Mouse (Mus musculus) liver, postnatal 0 days (tissue): ENCODE measurements around the gene Siah3. TPM values are rescaled to one million over a fixed set of nuclear protein-coding genes. Genes with fewer than 3 reads are reported as not detected.

Source experiments
- ATAC-seq: fragments of 200-750 bp; cut with Nextera tagmentation; 2 replicates; pipeline ENCODE4 v1.8.0; 2017; ENCODE audit warnings: mild to moderate bottlenecking, moderate library complexity
- DNase-seq: peaks from one replicate; pipeline ENCODE4 v3.0.0-alpha.2; 2016
- H3K27ac ChIP-seq: fragments of 300-500 bp; sonication (generic); 2 replicates; pipeline ENCODE4 v1.5.1; 2014; ENCODE audit warnings: antibody characterized with exemption, moderate library complexity, mild to moderate bottlenecking, low read depth
- H3K27me3 ChIP-seq: fragments of 300-500 bp; sonication (generic); 2 replicates; pipeline ENCODE4 v1.6.1; 2014; ENCODE audit warnings: low read length, control low read depth, mixed read lengths; ENCODE audit not compliant: insufficient read depth
- H3K36me3 ChIP-seq: fragments of 300-500 bp; sonication (generic); replicated peaks from 2 replicates; pipeline ENCODE4 v1.6.1; 2014; ENCODE audit warnings: mild to moderate bottlenecking, control low read depth, low read length, moderate library complexity, mixed read lengths; ENCODE audit not compliant: insufficient read depth
- H3K4me1 ChIP-seq: fragments of 300-500 bp; sonication (generic); 2 replicates; pipeline ENCODE4 v1.6.1; 2014; ENCODE audit warnings: antibody characterized with exemption, mild to moderate bottlenecking, control low read depth; ENCODE audit not compliant: insufficient read depth
- H3K4me2 ChIP-seq: fragments of 300-500 bp; sonication (generic); 2 replicates; pipeline ENCODE4 v1.6.1; 2014; ENCODE audit warnings: low read depth, mild to moderate bottlenecking, low read length, moderate library complexity, mixed read lengths
- H3K4me3 ChIP-seq: fragments of 300-500 bp; sonication (generic); 2 replicates; pipeline ENCODE4 v1.5.1; 2014; ENCODE audit warnings: low read depth, low read length
- H3K9ac ChIP-seq: fragments of 300-500 bp; sonication (generic); replicated peaks from 2 replicates; pipeline ENCODE4 v1.6.1; 2014; ENCODE audit warnings: mild to moderate bottlenecking, moderate library complexity
- H3K9me3 ChIP-seq: fragments of 300-500 bp; sonication (generic); 2 replicates; pipeline ENCODE4 v1.6.1; 2016; ENCODE audit warnings: mild to moderate bottlenecking, control low read depth, low read length, mixed read lengths
- CTCF ChIP-seq: sonication (generic); IDR thresholded peaks from 2 replicates; pipeline ENCODE4 v1.5.1; 2016; ENCODE audit warnings: antibody characterized with exemption, low read depth
- EP300 ChIP-seq: IDR thresholded peaks from 2 replicates; pipeline ENCODE4 v1.6.1; 2016; ENCODE audit warnings: antibody characterized with exemption, low read depth, mild to moderate bottlenecking
- WGBS: fragments of 180-500 bp; shearing (Covaris S2); extraction: QIAGEN DNeasy Blood & Tissue Kit; methylation state at CpG from one replicate; pipeline ENCODE4 v1.1.7; 2014; ENCODE audit not compliant: insufficient replicate concordance; 5-methylcytosine and 5-hydroxymethylcytosine counted together
- polyA plus RNA-seq: library from polyadenylated mRNA; unstranded; fragments of >200 nt; fragmentation: Nextera tagmentation; extraction: Ambion mirVana; gene quantifications from 2 replicates; pipeline ENCODE4 v1.2.1, GENCODE M21; 2015

The Siah3 gene
- polyA plus RNA-seq, 1 experiment from 2014 or later: 0.02 TPM

GRCm38 (mm10) chr14:75453906-75454305 is 1.9 kb upstream of the Siah3 start:
- Histone ChIP-seq H3K36me3 (no peaks in the 10 kb centered on the region), H3K27ac (no peak overlapping the region), H3K27me3 (peaks cover 25% of the 10 kb centered on the region), H3K4me2 (no peak overlapping the region), H3K9ac (no peak overlapping the region), H3K4me1 (peaks cover 4% of the 10 kb centered on the region; the same call in 1 of the 2 replicates), H3K9me3 (no peaks in the 10 kb centered on the region), H3K4me3 (no peak overlapping the region)
- TF ChIP-seq EP300 (no peak), CTCF (no peak)
- peak; percentile 80 for ATAC-seq
- DNase-seq: no peak
- 89% methylated on average over 4 of the region's 4 CpGs for WGBS

DNA sequence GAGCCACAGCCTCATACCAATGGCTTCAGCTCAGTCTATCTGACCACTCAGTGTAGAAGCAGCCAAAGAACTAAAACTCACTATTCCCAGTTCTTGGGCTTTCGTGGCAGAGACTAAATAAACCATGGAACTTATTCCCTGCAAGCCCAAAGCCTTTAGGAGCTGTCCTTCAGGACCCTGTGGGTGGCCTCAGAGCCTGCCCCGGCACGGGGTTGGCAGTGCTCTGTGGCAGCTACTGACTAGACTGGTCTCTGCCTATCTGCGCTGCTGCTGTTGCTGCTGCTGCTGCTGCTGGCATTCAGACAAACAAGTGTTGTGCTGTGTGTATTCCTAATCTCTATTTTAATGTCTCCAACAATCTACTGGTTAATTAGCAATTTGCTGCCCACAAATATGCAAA is 1.1 kb upstream of the Siah3 start:
- H3K36me3 ChIP-seq: no peaks in the 10 kb centered on the region
- peaks cover 4% of the 10 kb centered on the region; the same call in 1 of the 2 replicates for H3K4me1 ChIP-seq
- H3K4me3 ChIP-seq: no peak overlapping the region
- H3K4me2 ChIP-seq: no peak overlapping the region
- no peak overlapping the region for H3K27ac ChIP-seq
- peak; percentile 47 for DNase-seq
- WGBS: 20% methylated on average over 4 of the region's 4 CpGs
- no peaks in the 10 kb centered on the region for H3K9me3 ChIP-seq
- H3K27me3 ChIP-seq: peaks cover 25% of the 10 kb centered on the region
- H3K9ac ChIP-seq: no peak overlapping the region
- ATAC-seq: 0 out of 2 replicates have a peak, but pooled peaks have one; percentile 35
- TF ChIP-seq CTCF (no peak), EP300 (no peak)

- H3K27me3 ChIP-seq: peaks cover 25% of the 10 kb centered on the region
- no peak overlapping the region for H3K4me3 ChIP-seq
- TF ChIP-seq CTCF: no peak
- TF ChIP-seq EP300: no peak
- no peak overlapping the region for H3K4me2 ChIP-seq
- H3K4me1 ChIP-seq: peaks cover 4% of the 10 kb centered on the region; the same call in 1 of the 2 replicates
- no peak overlapping the region for H3K9ac ChIP-seq
- no peak for ATAC-seq
- H3K9me3 ChIP-seq: no peaks in the 10 kb centered on the region
- H3K27ac ChIP-seq: no peak overlapping the region
- no peak for DNase-seq
- no peaks in the 10 kb centered on the region for H3K36me3 ChIP-seq
- 35% methylated on average over 3 of the region's 3 CpGs for WGBS
These were observed 430 bp upstream of the Siah3 start for GRCm38 (mm10) chr14:75455361-75455742.

- no peaks in the 10 kb centered on the region for H3K9me3 ChIP-seq
- DNase-seq: no peak
- ATAC-seq: no peak
- WGBS: 9% methylated on average over 13 of the region's 13 CpGs
- no peak overlapping the region for H3K27ac ChIP-seq
- H3K4me2 ChIP-seq: peak overlapping the region; percentile 62
- TF ChIP-seq EP300 (no peak), CTCF (peak; percentile 32; the same call in 1 of the 2 replicates)
- peaks cover 4% of the 10 kb centered on the region; the same call in 1 of the 2 replicates for H3K4me1 ChIP-seq
- no peaks in the 10 kb centered on the region for H3K36me3 ChIP-seq
- peak overlapping the region; percentile 20; the same call in 1 of the 2 replicates for H3K4me3 ChIP-seq
- no peak overlapping the region; the same call in 1 of the 2 replicates for H3K9ac ChIP-seq
- peaks cover 25% of the 10 kb centered on the region for H3K27me3 ChIP-seq
These were observed 873 bp downstream of the Siah3 start for GRCm38 (mm10) chr14:75456489-75457220.

DNA sequence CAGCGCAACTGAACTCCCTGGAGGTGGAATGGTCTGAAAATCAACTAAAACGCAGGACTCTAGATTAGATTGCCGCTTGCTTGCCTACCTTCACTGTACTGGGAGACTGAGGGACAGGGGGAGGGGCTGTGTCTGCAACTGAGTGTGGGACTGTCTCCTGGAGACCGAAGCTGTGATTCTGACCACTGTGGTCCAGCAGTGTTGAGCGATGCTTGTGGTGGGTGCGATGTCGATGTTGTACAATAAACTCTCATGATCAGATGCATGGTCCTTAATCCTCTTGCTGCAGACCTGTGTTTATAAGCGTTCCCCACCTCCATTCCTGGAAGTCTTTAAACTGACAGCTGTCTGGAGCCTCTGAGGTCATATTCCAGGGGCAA is 1.4 kb downstream of the Siah3 start:
- TF ChIP-seq CTCF: no peak
- no peak for TF ChIP-seq EP300
- no peak for DNase-seq
- H3K9me3 ChIP-seq: no peaks in the 10 kb centered on the region
- WGBS: 34% methylated on average over 8 of the region's 8 CpGs
- H3K27me3 ChIP-seq: peaks cover 25% of the 10 kb centered on the region
- no peak overlapping the region; the same call in 1 of the 2 replicates for H3K9ac ChIP-seq
- H3K36me3 ChIP-seq: no peaks in the 10 kb centered on the region
- ATAC-seq: no peak
- peak overlapping the region; percentile 20; the same call in 1 of the 2 replicates for H3K4me3 ChIP-seq
- H3K27ac ChIP-seq: no peak overlapping the region
- H3K4me1 ChIP-seq: peaks cover 4% of the 10 kb centered on the region; the same call in 1 of the 2 replicates
- H3K4me2 ChIP-seq: peak overlapping the region; percentile 62

DNA sequence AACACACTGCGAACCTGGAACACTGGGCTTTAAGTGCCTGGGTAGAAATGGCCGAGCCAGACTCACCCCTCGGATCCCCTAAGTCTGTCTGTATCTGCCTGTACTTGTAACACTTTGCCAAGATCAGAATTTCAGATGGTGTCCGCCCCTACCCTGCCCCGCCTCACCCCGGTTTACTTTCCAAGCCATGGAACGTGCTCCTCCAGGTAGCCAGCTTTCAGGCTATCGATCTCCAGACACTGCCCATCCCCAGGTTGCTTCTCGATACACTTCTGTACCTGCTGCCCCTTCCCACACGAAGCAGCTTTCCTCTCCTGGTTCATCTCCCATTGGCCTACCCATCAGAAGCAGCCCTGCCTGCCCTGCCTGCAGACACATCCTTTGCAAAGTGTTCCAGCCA is 3.6 kb downstream of the Siah3 start:
- DNase-seq (no peak), ATAC-seq (no peak)
- no peak overlapping the region for H3K4me2 ChIP-seq
- no peak for TF ChIP-seq EP300
- no peak for TF ChIP-seq CTCF
- no peaks in the 10 kb centered on the region for H3K9me3 ChIP-seq
- no peaks in the 10 kb centered on the region for H3K36me3 ChIP-seq
- 69% methylated on average over 10 of the region's 10 CpGs for WGBS
- H3K9ac ChIP-seq: no peak overlapping the region
- H3K4me3 ChIP-seq: no peak overlapping the region
- peaks cover 24% of the 10 kb centered on the region for H3K27me3 ChIP-seq
- H3K4me1 ChIP-seq: peaks cover 4% of the 10 kb centered on the region; the same call in 1 of the 2 replicates
- H3K27ac ChIP-seq: no peak overlapping the region
